In the genomic region with DNA sequence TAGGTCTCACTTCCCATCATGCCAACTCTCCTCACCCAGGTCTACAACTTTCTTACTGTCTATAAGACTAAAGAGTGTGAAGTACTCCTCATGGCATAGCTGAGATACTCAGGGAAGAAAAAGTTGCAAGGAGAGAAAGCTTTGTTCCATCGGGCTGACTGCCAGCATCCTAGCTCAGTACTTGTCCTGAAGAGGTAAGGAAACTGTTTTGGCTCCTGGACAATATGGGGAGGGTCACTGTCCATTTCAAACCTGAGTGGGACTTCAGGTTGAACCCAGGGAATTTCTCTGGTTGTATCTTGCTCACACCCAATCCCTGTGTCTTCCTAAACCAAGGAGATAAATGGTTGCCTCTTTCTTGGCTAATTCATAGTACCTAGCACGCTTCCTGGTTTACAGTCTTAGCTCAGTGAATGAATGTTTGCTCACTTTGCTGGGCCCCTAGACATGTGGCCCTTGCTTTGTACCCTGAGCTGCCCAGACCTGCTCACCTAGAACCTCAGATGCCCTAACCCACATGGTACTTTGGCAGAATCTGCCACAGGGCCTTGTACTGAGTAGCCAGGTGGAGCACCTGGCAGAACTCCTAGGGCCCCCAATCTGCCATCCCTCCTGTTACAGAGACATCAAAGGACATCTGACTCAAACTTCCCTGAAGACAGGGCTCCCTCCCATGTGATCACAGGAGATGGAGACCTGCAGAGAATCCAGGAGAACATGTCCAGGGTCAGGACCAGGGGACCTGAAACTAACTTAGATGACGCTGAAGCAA, we compare ENCODE assay signal across 12 mouse cellular contexts. TPM values are rescaled to one million over a fixed set of nuclear protein-coding genes. Genes with fewer than 3 reads are reported as not detected.
"Had no signal": no experiment of that assay in that cellular context is flagged by ENCODE, and none has a peak within 500 bp of the region (broad histone marks: within the 10 kb centered on the region; RNA-seq: fewer than 3 reads in every experiment).

No protein-coding gene starts in this region.

- ATAC-seq: midbrain, embryonic 13.5 days had no signal

- H3K36me3 ChIP-seq: limb, embryonic 10.5 days; lung, embryonic 15.5 days; midbrain, embryonic 13.5 days had no signal

- DNase-seq: lung, postnatal 14 days; right cerebral cortex, adult 18-20 months; right cerebral cortex, postnatal 25 days; thymus, postnatal 4 days had no signal

- H3K9ac ChIP-seq: lung, embryonic 15.5 days; midbrain, embryonic 13.5 days had no signal

- H3K4me2 ChIP-seq: liver, embryonic 11.5 days; lung, embryonic 15.5 days; midbrain, embryonic 13.5 days had no signal

- H3K4me3 ChIP-seq: layer of hippocampus, adult 2 months; limb, embryonic 10.5 days; lung, embryonic 15.5 days; midbrain, embryonic 13.5 days had no signal

- H3K9me3 ChIP-seq: limb, embryonic 10.5 days; lung, embryonic 15.5 days; midbrain, embryonic 13.5 days had no signal

- H3K27ac ChIP-seq: kidney, postnatal 0 days; limb, embryonic 10.5 days; lung, embryonic 15.5 days; midbrain, embryonic 13.5 days had no signal

- H3K27me3 ChIP-seq: lung, embryonic 15.5 days had no signal

RNA-seq across cellular contexts. Expression of gene Prom2, which starts 16.1 kb away (rescaled TPM):
- total RNA-seq: megakaryocyte progenitor cell, adult 5-6 weeks had no signal
- polyA plus RNA-seq: midbrain, embryonic 13.5 days; neural tube, embryonic 14.5 days had no signal
